Comparison of ENCODE assay signal across 8 mouse cellular contexts in the genomic region with DNA sequence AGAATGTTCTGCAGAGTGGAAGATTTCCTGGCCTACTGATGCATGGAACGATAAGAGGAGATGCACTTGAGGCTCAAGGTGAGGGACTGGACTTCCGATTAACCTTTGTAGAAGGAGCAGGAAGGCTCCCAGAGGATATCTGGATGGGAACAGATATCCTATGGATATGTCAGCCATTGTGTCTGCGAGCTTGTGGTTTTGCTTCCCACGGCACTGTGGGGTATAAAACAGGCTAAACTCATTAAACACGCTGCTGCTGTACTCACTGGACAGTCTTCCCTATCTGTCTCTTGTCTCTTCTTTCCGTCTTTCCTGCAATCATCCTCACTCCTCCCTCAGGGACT. TPM values are rescaled to one million over a fixed set of nuclear protein-coding genes. Genes with fewer than 3 reads are reported as not detected.
A peak's percentile ranks its signal among the peaks of the same experiment; 100 is the strongest.
DNase-seq lines count a peak whose midpoint lies in the region; ATAC-seq lines count a peak whose summit lies in the region.

No protein-coding gene starts in this region.

- peak overlapping the region; percentile 45 for H3K4me2 ChIP-seq in kidney, embryonic 14.5 days (replicated peaks; ENCODE audit: low read depth, low read length)
- H3K4me2 ChIP-seq in embryonic facial prominence, embryonic 12.5 days (replicated peaks): peak overlapping the region; percentile 59
- H3K4me2 ChIP-seq in intestine, embryonic 16.5 days (ENCODE audit: low read depth, low read length): peak overlapping the region; percentile 57

- H3K4me3 ChIP-seq in kidney, embryonic 14.5 days (ENCODE audit: low read length): peak overlapping the region; percentile 32; the same call in 1 of the 2 replicates
- H3K4me3 ChIP-seq in embryonic facial prominence, embryonic 12.5 days: peak overlapping the region; percentile 43; the same call in 1 of the 2 replicates
- H3K4me3 ChIP-seq in intestine, embryonic 16.5 days (ENCODE audit: low read length): peak overlapping the region; percentile 43; the same call in 1 of the 2 replicates

- peak overlapping the region; percentile 42; the same call in 1 of the 2 replicates for H3K9ac ChIP-seq in kidney, embryonic 14.5 days (ENCODE audit: low read depth, low read length)
- peak overlapping the region; percentile 44; the same call in 1 of the 2 replicates for H3K9ac ChIP-seq in embryonic facial prominence, embryonic 12.5 days
- H3K9ac ChIP-seq in intestine, embryonic 16.5 days (ENCODE audit: low read depth, low read length): peak overlapping the region; percentile 46

- no peak overlapping the region for H3K27ac ChIP-seq in kidney, embryonic 14.5 days (ENCODE audit: low read depth, low read length)
- H3K27ac ChIP-seq in embryonic facial prominence, embryonic 12.5 days: no peak overlapping the region
- no peak overlapping the region for H3K27ac ChIP-seq in intestine, embryonic 16.5 days (ENCODE audit: low read length)

- no peak for DNase-seq in kidney, adult 11 months
- DNase-seq in cerebellum, adult 9-10 months: no peak
- no peak for DNase-seq in testis, postnatal 14 days (ENCODE audit: low spot score)
- no peak for DNase-seq in testis, postnatal 10 days (ENCODE audit: low spot score)

- no peaks in the 10 kb centered on the region for H3K4me1 ChIP-seq in kidney, embryonic 14.5 days (ENCODE audit: control insufficient read depth, insufficient read depth, low read length)
- peaks cover 5% of the 10 kb centered on the region; the same call in 1 of the 2 replicates for H3K4me1 ChIP-seq in embryonic facial prominence, embryonic 12.5 days
- H3K4me1 ChIP-seq in intestine, embryonic 16.5 days (ENCODE audit: control insufficient read depth, insufficient read depth, low read length): no peaks in the 10 kb centered on the region

- H3K27me3 ChIP-seq in kidney, embryonic 14.5 days (ENCODE audit: control insufficient read depth, insufficient read depth, low read length): no peaks in the 10 kb centered on the region
- H3K27me3 ChIP-seq in embryonic facial prominence, embryonic 12.5 days: no peaks in the 10 kb centered on the region
- H3K27me3 ChIP-seq in intestine, embryonic 16.5 days (replicated peaks; ENCODE audit: control insufficient read depth, insufficient read depth, low read length): no peaks in the 10 kb centered on the region

- no peaks in the 10 kb centered on the region for H3K9me3 ChIP-seq in kidney, embryonic 14.5 days (ENCODE audit: control insufficient read depth, low read length)
- no peaks in the 10 kb centered on the region for H3K9me3 ChIP-seq in embryonic facial prominence, embryonic 12.5 days
- no peaks in the 10 kb centered on the region for H3K9me3 ChIP-seq in intestine, embryonic 16.5 days (ENCODE audit: control insufficient read depth, low read length)

- peak; percentile 62; the same call in 1 of the 2 replicates for ATAC-seq in kidney, embryonic 14.5 days (ENCODE audit: low FRiP score, low TSS enrichment)
- no peak for ATAC-seq in embryonic facial prominence, embryonic 12.5 days (ENCODE audit: insufficient number of reproducible peaks, insufficient read depth, low FRiP score, low TSS enrichment)
- ATAC-seq in intestine, embryonic 16.5 days: no peak
- peak; percentile 14 for ATAC-seq in monocyte, adult 5-6 weeks (replicated peaks; ENCODE audit: insufficient number of reproducible peaks, low FRiP score, low TSS enrichment, poor library complexity, severe bottlenecking)

- H3K36me3 ChIP-seq in kidney, embryonic 14.5 days (ENCODE audit: control insufficient read depth, insufficient read depth, low read length): no peaks in the 10 kb centered on the region
- H3K36me3 ChIP-seq in embryonic facial prominence, embryonic 12.5 days: no peaks in the 10 kb centered on the region
- H3K36me3 ChIP-seq in intestine, embryonic 16.5 days (ENCODE audit: control insufficient read depth, insufficient read depth, low read length): no peaks in the 10 kb centered on the region

- WGBS in kidney, embryonic 14.5 days: 51% methylated on average over 6 of the region's 6 CpGs
- WGBS in embryonic facial prominence, embryonic 12.5 days: 41% methylated on average over 6 of the region's 6 CpGs
- 40% methylated on average over 6 of the region's 6 CpGs for WGBS in intestine, embryonic 16.5 days

RNA-seq across cellular contexts. Expression of a gene that starts 12.8 kb away (rescaled TPM):
- 2.6 and 2.7 TPM in 2 replicates for polyA plus RNA-seq in kidney, embryonic 14.5 days (2014; fragmentation: Nextera tagmentation; extraction: Ambion mirVana)
- polyA plus RNA-seq in embryonic facial prominence, embryonic 12.5 days (2016; fragmentation: Nextera tagmentation; extraction: Ambion mirVana): 4.1 and 4.6 TPM in 2 replicates
- polyA plus RNA-seq in intestine, embryonic 16.5 days (2015; fragmentation: Nextera tagmentation; extraction: Ambion mirVana): 1.5 and 1.7 TPM in 2 replicates
- total RNA-seq in monocyte, adult 5-6 weeks (2017): 1.1 TPM in 1 of 3 replicates, not detected in the others

RNA-seq across cellular contexts. Expression of a gene that starts 19.4 kb away (rescaled TPM):
- polyA plus RNA-seq in kidney, embryonic 14.5 days (2014; fragmentation: Nextera tagmentation; extraction: Ambion mirVana): not detected in 2 replicates
- not detected in 2 replicates for polyA plus RNA-seq in embryonic facial prominence, embryonic 12.5 days (2016; fragmentation: Nextera tagmentation; extraction: Ambion mirVana)
- not detected in 2 replicates for polyA plus RNA-seq in intestine, embryonic 16.5 days (2015; fragmentation: Nextera tagmentation; extraction: Ambion mirVana)
- not detected in 3 replicates for total RNA-seq in monocyte, adult 5-6 weeks (2017)

RNA-seq across cellular contexts. Expression of a gene that starts 30.2 kb away (rescaled TPM):
- 7.3 and 8.8 TPM in 2 replicates for polyA plus RNA-seq in kidney, embryonic 14.5 days (2014; fragmentation: Nextera tagmentation; extraction: Ambion mirVana)
- 9.2 and 9.6 TPM in 2 replicates for polyA plus RNA-seq in embryonic facial prominence, embryonic 12.5 days (2016; fragmentation: Nextera tagmentation; extraction: Ambion mirVana)
- polyA plus RNA-seq in intestine, embryonic 16.5 days (2015; fragmentation: Nextera tagmentation; extraction: Ambion mirVana): 4.8 and 5.7 TPM in 2 replicates
- total RNA-seq in monocyte, adult 5-6 weeks (2017): 5.4 to 8.3 TPM (median 7.8 TPM) in 3 replicates

Comparison
In these comparisons a context has a peak if more than half of its experiments do, and no peak if none do; other contexts are left out.
1. ATAC-seq: peak in kidney, embryonic 14.5 days (single experiment) and monocyte, adult 5-6 weeks (single experiment); none in embryonic facial prominence, embryonic 12.5 days (single experiment) and intestine, embryonic 16.5 days (single experiment).
2. Peak in every context shown above with its lines, with median percentiles within 50 percentile points of each other: H3K4me2 ChIP-seq, H3K4me3 ChIP-seq and H3K9ac ChIP-seq.